Mouse (Mus musculus): ENCODE measurements at regions not wholly inside any gene's neighbourhood (a gene's known extent, or its start where the extent isn't known, plus 50 kb on each side); places are given as distances from the start of the nearest gene placed in this dataset.

DNA sequence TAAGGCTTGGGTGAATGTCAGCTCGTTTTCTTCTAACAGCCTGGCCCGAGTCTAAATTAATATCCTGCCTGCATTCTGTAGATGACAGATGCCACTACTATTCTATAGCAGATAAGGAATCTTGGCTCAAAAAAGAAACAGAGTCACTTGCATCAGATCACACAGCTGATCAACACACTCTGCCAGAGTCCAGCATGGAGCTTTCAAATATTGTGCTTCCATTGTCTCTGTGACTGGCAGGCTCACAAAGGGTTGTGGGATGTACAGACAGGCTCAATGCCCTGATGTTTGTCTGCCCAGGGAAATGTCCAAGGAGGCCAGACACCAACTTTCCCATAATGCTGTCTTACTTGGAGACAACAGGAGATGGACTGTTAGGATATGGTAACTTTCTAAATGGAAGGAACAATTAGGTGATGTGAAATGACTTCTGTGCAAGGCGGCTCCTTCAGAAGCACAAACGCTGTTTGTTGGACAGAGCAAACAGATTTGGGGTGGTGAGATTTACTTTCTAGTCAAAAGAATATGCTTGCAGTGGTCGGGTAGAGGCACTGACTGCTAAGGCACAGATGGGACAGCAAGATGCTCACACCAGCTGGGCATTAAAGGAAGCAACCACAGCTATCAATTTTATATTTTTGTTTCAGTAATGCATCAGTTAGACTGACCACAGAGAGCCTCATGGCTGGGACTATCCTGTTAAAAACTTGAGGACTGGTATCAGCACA is 291.6 kb upstream of the Pdzrn3 start:
- TF ChIP-seq CTCF (IDR thresholded peaks at IDR 0.05; ENCODE audit: borderline replicate concordance, extremely low read depth, insufficient read depth, insufficient read length) (no peak), POLR2A (IDR thresholded peaks at IDR 0.05; ENCODE audit: borderline replicate concordance, extremely low read depth, insufficient read depth, insufficient read length, poor library complexity, severe bottlenecking) (no peak)
